In genomic region chr16:29033357-29033756, GRCm38 (mm10) we compare ENCODE assay signal across 12 mouse cellular contexts.
A peak's percentile ranks its signal among the peaks of the same experiment; 100 is the strongest.
DNase-seq lines count a peak whose midpoint lies in the region; TF ChIP-seq lines count a peak whose summit lies in the region.
"Had no signal": no experiment of that assay in that cellular context is flagged by ENCODE, and none has a peak within 500 bp of the region (broad histone marks: within the 10 kb centered on the region; RNA-seq: fewer than 3 reads in every experiment).

No protein-coding gene starts in this region.

- no peak overlapping the region for H3K4me3 ChIP-seq in layer of hippocampus, adult 2 months
- H3K4me3 ChIP-seq: hindbrain, embryonic 12.5 days; limb, embryonic 12.5 days had no signal

- TF ChIP-seq CTCF in layer of hippocampus, adult 2 months (conservative IDR thresholded peaks at IDR 0.05): peak; percentile 57

- intact Hi-C loops in left cerebral cortex, postnatal 10 days (cut with DNase I): no loop called here

- DNase-seq in gastrocnemius, adult 18-20 months (ENCODE audit: low spot score): peak; percentile 5
- DNase-seq in gastrocnemius, postnatal 25 days: no peak
- DNase-seq in layer of hippocampus, adult 2 months (ENCODE audit: low spot score in 2 of 2): no peak
- DNase-seq in layer of hippocampus, postnatal 25 days (ENCODE audit: extremely low spot score in 1 of 2, low spot score in 1 of 2): no peak
- peak; percentile 74 for DNase-seq in NIH3T3 (ENCODE audit: low read depth)
- peak; percentile 34 to 43 for DNase-seq in cerebellum, postnatal 10 days
- no peak for DNase-seq in frontal cortex, adult 2 months (ENCODE audit: extremely low spot score in 1 of 2, low spot score in 1 of 2)
- no peak for DNase-seq in left cerebral cortex, postnatal 10 days (ENCODE audit: extremely low spot score in 1 of 2, low spot score in 2 of 2)
- DNase-seq: gastrocnemius, postnatal 14 days; thymus, postnatal 36 days had no signal

- H3K27ac ChIP-seq in layer of hippocampus, adult 2 months: no peak overlapping the region
- H3K27ac ChIP-seq: hindbrain, embryonic 12.5 days; limb, embryonic 12.5 days had no signal

Comparison
In these comparisons a context has a peak if more than half of its experiments do, and no peak if none do; other contexts are left out.
1. DNase-seq: peak in gastrocnemius, adult 18-20 months (single experiment), NIH3T3 (single experiment) and cerebellum, postnatal 10 days (2 of 2); none in gastrocnemius, postnatal 25 days (single experiment), layer of hippocampus, adult 2 months (0 of 2), layer of hippocampus, postnatal 25 days (0 of 2), frontal cortex, adult 2 months (0 of 2) and left cerebral cortex, postnatal 10 days (0 of 2).